Mouse (Mus musculus) kidney, adult 2 months (tissue): ENCODE results near the gene Alg14.

Source experiments
- CTCF ChIP-seq: fragments of 200-500 bp; conservative IDR thresholded peaks from 2 replicates; pipeline ENCODE4 v1.5.1; 2011; ENCODE audit warnings: low read depth, mild to moderate bottlenecking, control low read depth, low read length, moderate library complexity, mixed read lengths; ENCODE audit not compliant: insufficient read depth, insufficient read length
- POLR2A ChIP-seq: fragments of 200-500 bp; IDR thresholded peaks from one replicate; pipeline ENCODE4 v1.6.1; 2011; ENCODE audit warnings: low read depth, low read length, control low read depth

DNA sequence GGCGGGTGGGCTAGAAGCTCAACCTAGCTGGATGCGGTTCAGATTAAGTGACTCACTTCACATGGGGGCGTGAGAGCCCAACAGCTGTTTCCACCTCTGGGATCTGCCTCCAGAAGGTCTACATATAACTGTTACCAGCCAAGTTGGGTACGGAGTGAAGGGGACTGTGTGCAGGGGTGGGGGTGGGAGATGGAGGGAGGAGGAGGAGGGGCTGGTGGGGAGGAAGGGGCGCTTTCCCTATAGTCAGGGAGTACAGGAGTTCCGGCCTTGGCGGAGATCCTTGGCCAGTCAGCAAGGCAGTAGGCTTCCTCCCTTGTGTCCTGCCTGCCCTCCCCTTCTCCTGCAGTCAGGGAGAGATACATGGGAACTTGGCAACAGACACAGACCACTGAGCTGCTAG lies 99.2 kb downstream of the Alg14 start:
- TF ChIP-seq CTCF (no peak), POLR2A (no peak)
